Mouse (Mus musculus) testis, adult 2 months (tissue): ENCODE measurements around the gene Cldn20. TPM values are rescaled to one million over a fixed set of nuclear protein-coding genes. Genes with fewer than 3 reads are reported as not detected.
A peak's percentile ranks its signal among the peaks of the same experiment; 100 is the strongest.

Experiments
- H3K27ac ChIP-seq: fragments of 200-500 bp; 2 replicates; pipeline ENCODE4 v1.5.1; 2012; ENCODE audit warnings: low read depth, low read length; ENCODE audit not compliant: control insufficient read depth, insufficient read depth
- H3K27me3 ChIP-seq: fragments of 200-500 bp; 2 replicates; pipeline ENCODE4 v1.6.1; 2012; ENCODE audit warnings: mild to moderate bottlenecking, low read length, moderate library complexity; ENCODE audit not compliant: control insufficient read depth, insufficient read depth
- H3K36me3 ChIP-seq: fragments of 200-500 bp; 2 replicates; pipeline ENCODE4 v1.6.1; 2012; ENCODE audit warnings: mild to moderate bottlenecking, low read length; ENCODE audit not compliant: control insufficient read depth, insufficient read depth
- H3K4me1 ChIP-seq: fragments of 200-500 bp; 2 replicates; pipeline ENCODE4 v1.6.1; 2012; ENCODE audit warnings: low read length; ENCODE audit not compliant: control insufficient read depth, insufficient read depth
- H3K4me3 ChIP-seq: fragments of 200-500 bp; 2 replicates; pipeline ENCODE4 v1.5.1; 2012; ENCODE audit warnings: low read depth, mild to moderate bottlenecking, low read length, moderate library complexity, mixed read lengths; ENCODE audit not compliant: control insufficient read depth
- CTCF ChIP-seq: fragments of 200-500 bp; IDR thresholded peaks from 2 replicates; pipeline ENCODE4 v1.5.1; 2012; ENCODE audit warnings: low read depth, mild to moderate bottlenecking, inconsistent platforms, low read length, moderate library complexity; ENCODE audit not compliant: control insufficient read depth, insufficient read depth, insufficient replicate concordance
- POLR2A ChIP-seq: fragments of 200-500 bp; IDR thresholded peaks from 2 replicates; pipeline ENCODE4 v1.6.1; 2012; ENCODE audit warnings: low read depth, mild to moderate bottlenecking, inconsistent platforms, low read length, moderate library complexity; ENCODE audit not compliant: control insufficient read depth
- polyA plus RNA-seq: library from polyadenylated mRNA; depleted of rRNA; stranded (reverse); fragments of >200 nt; gene quantifications from 2 replicates; pipeline ENCODE4 v1.2.3, GENCODE M21; 2012

The Cldn20 gene
- polyA plus RNA-seq, 1 experiment: not detected

DNA sequence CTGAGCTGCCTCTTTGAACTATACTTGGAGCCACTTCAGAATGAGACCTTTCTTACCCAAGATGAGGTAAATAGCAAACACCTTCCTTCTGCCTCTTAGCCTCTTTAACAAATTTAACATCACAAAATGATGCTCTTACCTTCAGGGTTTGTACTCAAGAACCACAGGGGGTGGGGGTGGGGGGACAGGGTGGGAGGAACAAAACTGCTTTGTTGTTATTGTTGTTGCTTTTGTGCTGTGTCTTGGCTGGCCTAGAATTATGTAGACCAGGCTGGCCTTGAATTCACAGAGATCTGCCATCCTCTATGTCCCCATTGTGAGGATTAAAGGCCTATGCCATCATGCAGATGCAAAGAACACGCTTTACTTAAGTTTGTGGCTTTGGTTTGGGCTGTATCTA, 26.6 kb upstream of the Cldn20 start:
- Histone ChIP-seq H3K27me3 (no peaks in the 10 kb centered on the region), H3K27ac (no peak overlapping the region), H3K4me1 (no peaks in the 10 kb centered on the region), H3K36me3 (no peaks in the 10 kb centered on the region), H3K4me3 (no peak overlapping the region)
- TF ChIP-seq CTCF: no peak

DNA sequence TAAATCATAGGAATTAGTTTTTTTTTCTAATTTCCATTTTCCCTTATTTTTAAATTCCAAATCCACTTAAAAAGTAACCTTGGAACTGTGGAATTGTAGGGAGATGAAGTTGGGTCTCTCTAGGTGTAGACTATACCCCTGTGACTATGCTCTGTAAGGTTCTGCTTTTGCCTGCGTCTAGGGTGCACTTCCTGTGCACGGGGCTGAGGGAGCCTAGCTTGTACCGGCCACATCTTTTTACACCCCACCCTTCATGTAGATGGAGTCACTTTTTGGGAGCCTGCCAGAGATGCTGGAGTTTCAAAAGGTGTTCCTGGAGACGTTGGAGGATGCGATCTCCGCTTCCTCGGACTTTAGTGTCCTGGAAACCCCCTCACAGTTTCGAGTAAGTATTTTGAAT, 25.8 kb upstream of the Cldn20 start:
- no peak overlapping the region for H3K27ac ChIP-seq
- H3K4me3 ChIP-seq: no peak overlapping the region
- TF ChIP-seq POLR2A: no peak
- no peaks in the 10 kb centered on the region for H3K36me3 ChIP-seq
- no peaks in the 10 kb centered on the region for H3K27me3 ChIP-seq
- H3K4me1 ChIP-seq: no peaks in the 10 kb centered on the region

DNA sequence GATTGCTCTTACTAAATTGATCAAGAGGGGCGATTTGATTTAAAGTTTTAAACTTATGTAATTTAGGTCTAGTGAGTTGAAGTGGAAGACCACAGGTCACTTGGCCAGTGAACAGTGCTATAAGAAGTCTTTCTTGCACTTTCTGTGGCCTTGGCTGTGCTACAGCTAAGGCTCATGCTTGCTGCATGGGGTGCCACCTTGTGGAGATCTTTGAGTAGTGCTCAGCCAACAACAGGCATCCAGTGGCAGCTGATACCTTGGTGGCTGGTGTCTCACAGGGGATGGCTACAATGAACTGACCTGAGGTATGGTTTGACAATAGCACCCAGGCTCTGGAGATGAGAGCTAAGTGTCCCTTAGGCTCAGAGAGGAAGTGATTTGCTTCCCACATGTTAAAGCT, 22.5 kb upstream of the Cldn20 start:
- TF ChIP-seq CTCF (peak; percentile 69; the same call in 1 of the 2 replicates), POLR2A (no peak)
- Histone ChIP-seq H3K27me3 (no peaks in the 10 kb centered on the region), H3K27ac (no peak overlapping the region), H3K4me1 (no peaks in the 10 kb centered on the region), H3K36me3 (no peaks in the 10 kb centered on the region), H3K4me3 (no peak overlapping the region)

DNA sequence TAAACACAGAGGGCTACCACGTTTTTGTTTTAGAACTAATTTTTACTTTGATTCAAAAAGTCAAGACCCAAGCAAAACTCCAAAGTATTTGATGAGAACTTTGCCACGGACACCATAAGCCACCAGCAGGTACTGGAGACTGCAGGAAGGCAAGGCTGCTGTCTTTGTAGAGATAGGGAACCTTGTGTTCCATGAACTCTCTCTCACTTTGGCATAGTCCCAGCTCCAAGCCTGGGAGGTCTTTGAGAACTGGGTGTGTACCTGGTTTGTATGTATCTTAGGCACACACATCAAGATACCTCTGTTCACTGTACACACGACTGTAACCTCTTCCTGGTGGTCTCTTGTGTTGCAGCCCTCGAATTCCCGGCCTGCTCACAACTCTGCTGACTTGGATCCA, 18.0 kb upstream of the Cldn20 start:
- H3K27me3 ChIP-seq: no peaks in the 10 kb centered on the region
- peaks cover 1% of the 10 kb centered on the region; the same call in 1 of the 2 replicates for H3K36me3 ChIP-seq
- no peaks in the 10 kb centered on the region for H3K4me1 ChIP-seq
- TF ChIP-seq CTCF (no peak), POLR2A (no peak)
- no peak overlapping the region for H3K4me3 ChIP-seq
- H3K27ac ChIP-seq: no peak overlapping the region

DNA sequence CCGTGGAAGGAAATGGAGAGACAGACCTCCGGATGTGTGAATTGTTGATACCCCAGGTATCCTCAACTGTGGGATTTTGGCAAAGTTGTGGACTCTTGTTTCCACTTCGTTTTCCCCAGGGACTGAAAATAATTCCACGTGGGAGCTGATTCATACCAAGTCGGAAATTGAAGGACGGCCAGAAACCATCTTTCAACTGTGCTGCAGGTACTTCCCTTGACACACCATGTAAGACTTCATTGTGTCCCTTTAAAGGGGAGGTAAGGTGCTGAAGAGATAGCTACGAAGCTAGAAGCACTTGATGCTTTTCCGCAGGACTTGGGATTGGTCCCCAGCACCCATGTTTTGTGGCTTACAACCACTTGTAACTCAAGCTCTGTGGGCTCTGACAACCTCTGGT, 16.5 kb upstream of the Cldn20 start:
- Histone ChIP-seq H3K36me3 (peaks cover 1% of the 10 kb centered on the region; the same call in 1 of the 2 replicates), H3K27me3 (no peaks in the 10 kb centered on the region), H3K4me1 (no peaks in the 10 kb centered on the region), H3K27ac (no peak overlapping the region), H3K4me3 (no peak overlapping the region)
- TF ChIP-seq CTCF (no peak), POLR2A (no peak)

DNA sequence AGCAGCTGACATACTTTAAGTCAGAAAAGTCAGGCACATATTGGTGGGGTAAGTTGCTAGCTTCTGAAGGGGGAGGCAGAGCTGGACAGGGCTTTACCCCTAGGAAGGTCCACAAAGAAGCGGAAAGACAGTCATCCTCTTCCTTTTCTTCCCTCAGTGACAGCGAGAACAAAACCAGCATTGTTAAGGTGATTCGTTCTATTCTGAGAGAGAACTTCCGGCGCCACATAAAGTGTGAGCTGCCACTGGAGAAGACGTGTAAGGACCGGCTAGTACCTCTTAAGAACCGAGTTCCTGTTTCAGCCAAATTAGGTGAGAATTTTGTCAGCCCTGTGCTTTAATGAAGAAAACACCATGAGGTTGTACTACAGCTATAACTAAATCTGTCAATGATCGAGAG, 15.9 kb upstream of the Cldn20 start:
- H3K4me1 ChIP-seq: no peaks in the 10 kb centered on the region
- H3K36me3 ChIP-seq: peaks cover 1% of the 10 kb centered on the region; the same call in 1 of the 2 replicates
- H3K27me3 ChIP-seq: no peaks in the 10 kb centered on the region
- H3K4me3 ChIP-seq: no peak overlapping the region
- no peak overlapping the region for H3K27ac ChIP-seq
- TF ChIP-seq POLR2A (no peak), CTCF (no peak)

DNA sequence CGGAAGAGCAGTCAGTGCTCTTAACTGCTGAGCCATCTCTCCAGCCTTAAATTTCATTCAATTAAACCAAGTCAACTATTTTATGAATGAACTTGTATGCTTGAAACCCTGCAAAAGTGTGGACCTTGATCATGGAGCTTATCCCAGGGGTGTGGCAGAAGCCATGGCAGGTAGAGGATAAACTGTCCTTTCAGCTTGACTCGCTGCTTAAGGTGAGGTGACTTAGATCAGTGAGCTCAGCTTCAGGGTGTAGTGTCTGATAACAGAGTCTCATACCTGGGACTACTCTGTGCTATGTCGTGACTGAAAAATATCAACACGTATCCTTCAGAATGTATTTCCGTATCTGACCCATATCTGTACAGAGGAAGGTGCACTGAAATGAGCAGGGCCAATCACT, 12.0 kb upstream of the Cldn20 start:
- Histone ChIP-seq H3K4me3 (no peak overlapping the region), H3K4me1 (no peaks in the 10 kb centered on the region), H3K36me3 (peaks cover 1% of the 10 kb centered on the region), H3K27ac (no peak overlapping the region), H3K27me3 (no peaks in the 10 kb centered on the region)
- TF ChIP-seq POLR2A (no peak), CTCF (no peak)

DNA sequence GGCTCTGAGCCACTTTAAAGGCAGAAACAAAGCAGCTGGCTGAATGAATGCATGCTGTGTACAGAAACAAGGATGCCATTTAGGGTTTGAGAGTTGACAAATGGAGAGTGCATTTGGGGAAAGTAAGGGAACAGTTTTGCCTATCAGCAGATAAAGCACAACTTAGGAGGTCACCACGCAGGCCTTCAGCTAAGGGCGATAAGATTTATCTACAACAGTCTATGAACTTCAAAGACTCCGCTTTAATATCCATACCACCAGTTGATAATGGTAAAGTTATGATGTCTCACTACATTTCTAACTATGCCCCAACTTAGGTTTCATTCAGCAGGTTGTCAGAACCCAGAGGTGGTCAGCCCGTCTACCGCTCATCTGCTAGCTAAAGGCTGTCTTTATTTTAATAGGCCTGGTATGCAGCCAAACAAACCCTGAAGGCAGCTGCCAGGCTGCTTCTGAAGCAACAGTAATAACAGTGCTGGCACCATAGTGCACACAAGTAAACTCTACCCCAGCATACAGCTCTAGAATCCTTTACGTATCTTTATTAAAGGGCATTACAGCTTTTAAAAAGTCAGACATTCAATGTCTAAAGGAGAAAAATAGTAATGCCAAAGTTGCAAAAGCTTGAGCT, 4.4 kb upstream of the Cldn20 start:
- H3K36me3 ChIP-seq: no peaks in the 10 kb centered on the region; the same call in 1 of the 2 replicates
- H3K27me3 ChIP-seq: no peaks in the 10 kb centered on the region
- no peaks in the 10 kb centered on the region for H3K4me1 ChIP-seq
- H3K4me3 ChIP-seq: no peak overlapping the region
- TF ChIP-seq CTCF (no peak), POLR2A (no peak)
- no peak overlapping the region for H3K27ac ChIP-seq
